Mouse (Mus musculus): ENCODE results near the gene Gm20721.

- TF ChIP-seq CTCF (IDR thresholded peaks at IDR 0.05; ENCODE audit: insufficient read depth, low read length) (no peak), POLR2A (IDR thresholded peaks at IDR 0.05; ENCODE audit: borderline replicate concordance, extremely low read depth, low read depth, low read length) (no peak)
Observed at GRCm38 (mm10) chr2:174328926-174329662, 17.4 kb downstream of the Gm20721 start.
